Mouse (Mus musculus): ENCODE measurements around the gene Fthl17d. TPM values are rescaled to one million over a fixed set of nuclear protein-coding genes. Genes with fewer than 3 reads are reported as not detected.
"Not testable (repeated sequence)": the region's sequence is repeated elsewhere in the genome, so short reads cannot be mapped to it uniquely, and the experiment has no call there.

Gene Fthl17d
- polyA plus RNA-seq (2012; rRNA removed): not detected in 2 replicates

DNA sequence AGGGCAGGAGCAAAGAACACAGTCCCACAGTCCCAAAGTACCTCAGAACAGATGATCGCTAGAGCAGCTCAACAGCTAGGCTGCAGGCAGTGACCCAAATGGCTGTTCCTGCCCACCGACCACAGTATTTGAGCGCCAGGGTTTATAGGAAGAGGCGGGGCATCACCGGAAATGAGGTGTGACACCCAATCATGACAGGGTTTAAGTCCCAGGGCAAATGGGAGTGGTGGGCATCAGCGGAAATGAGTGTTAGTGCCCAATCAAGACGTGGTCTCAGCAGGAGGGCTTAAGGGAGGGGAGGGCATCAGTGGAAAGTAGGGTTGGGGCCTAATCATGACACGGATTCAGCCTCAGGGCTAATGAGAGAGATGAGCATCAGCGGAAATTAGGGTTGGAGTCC lies at the start of gene Fthl17d:
TSS of gene Fthl17d (minus strand) at position 101 of the 400 bp plus-strand sequence.
- not testable (repeated sequence) for DNase-seq (ENCODE audit: low read depth, low spot score)
- WGBS: no CpG with 5 or more reads among the region's 9 CpGs

DNA sequence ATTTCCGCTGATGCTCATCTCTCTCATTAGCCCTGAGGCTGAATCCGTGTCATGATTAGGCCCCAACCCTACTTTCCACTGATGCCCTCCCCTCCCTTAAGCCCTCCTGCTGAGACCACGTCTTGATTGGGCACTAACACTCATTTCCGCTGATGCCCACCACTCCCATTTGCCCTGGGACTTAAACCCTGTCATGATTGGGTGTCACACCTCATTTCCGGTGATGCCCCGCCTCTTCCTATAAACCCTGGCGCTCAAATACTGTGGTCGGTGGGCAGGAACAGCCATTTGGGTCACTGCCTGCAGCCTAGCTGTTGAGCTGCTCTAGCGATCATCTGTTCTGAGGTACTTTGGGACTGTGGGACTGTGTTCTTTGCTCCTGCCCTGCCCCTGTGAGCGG lies 46.6 kb upstream of the Fthl17d start, which contains the start of gene Fthl17e:
TSS of gene Fthl17e (plus strand) at position 301 of the 400 bp plus-strand sequence.
- WGBS: 75% methylated on average over 1 of the region's 10 CpGs
- DNase-seq (ENCODE audit: low read depth, low spot score): not testable (repeated sequence)

DNA sequence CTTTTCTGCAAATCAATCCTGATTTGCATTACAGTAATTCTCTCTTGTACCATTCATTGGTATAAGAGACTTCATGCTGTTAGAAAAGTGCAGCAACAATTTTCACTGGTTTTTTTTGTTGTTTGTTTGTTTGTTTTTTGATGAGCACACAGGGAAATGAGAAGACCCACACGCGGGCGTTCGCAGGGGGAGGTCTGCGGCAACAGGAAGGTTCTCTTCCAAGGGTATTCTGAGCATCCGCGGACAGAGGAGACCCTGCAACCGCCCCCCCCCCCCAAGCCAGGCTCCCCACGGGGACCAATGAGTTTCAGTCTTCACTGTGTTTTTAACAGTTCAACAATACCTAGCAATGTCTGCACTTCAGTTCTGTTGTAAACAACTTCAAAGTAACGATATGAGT lies 32.9 kb upstream of the Fthl17d start:
- WGBS: 57% methylated on average over 10 of the region's 10 CpGs
- no peak for DNase-seq (ENCODE audit: low read depth, low spot score)

DNA sequence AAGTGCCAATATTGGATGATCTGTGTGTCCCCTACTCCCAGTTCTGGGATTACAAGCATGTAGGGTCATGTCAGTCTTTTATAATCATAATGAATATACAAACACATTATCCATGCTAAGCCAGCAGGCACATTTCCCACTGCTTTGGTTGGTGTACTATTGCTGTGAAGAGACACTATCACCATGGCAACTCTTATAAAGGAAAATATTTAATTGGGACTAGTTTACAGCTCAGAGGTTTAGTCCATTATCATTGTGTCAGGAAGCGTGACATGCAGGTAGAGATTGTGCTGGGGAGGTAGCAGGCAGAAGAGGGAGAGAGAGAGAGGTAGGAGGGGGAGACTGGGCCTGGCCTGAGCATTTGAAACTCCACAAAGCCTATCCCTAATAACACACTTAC lies 29.5 kb upstream of the Fthl17d start:
- no peak for DNase-seq (ENCODE audit: low read depth, low spot score)
- 31% methylated on average over 1 of the region's 1 CpGs for WGBS

DNA sequence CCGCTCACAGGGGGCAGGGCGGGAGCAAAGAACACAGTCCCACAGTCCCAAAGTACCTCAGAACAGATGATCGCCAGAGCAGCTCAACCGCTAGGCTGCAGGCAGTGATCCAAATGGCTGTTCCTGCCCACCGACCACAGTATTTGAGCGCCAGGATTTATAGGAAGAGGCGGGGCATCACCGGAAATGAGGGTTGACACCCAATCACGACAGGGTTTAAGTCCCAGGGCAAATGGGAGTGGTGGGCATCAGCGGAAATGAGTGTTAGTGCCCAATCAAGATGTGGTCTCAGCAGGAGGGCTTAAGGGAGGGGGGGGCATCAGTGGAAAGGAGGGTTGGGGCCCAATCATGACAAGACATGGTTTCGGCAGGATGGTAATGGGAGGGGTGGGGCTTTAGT lies 10.1 kb downstream of the Fthl17d start, which contains the start of gene Fthl17c:
TSS of gene Fthl17c (minus strand) at position 101 of the 400 bp plus-strand sequence.
- no CpG with 5 or more reads among the region's 11 CpGs for WGBS
- not testable (repeated sequence) for DNase-seq (ENCODE audit: low read depth, low spot score)

DNA sequence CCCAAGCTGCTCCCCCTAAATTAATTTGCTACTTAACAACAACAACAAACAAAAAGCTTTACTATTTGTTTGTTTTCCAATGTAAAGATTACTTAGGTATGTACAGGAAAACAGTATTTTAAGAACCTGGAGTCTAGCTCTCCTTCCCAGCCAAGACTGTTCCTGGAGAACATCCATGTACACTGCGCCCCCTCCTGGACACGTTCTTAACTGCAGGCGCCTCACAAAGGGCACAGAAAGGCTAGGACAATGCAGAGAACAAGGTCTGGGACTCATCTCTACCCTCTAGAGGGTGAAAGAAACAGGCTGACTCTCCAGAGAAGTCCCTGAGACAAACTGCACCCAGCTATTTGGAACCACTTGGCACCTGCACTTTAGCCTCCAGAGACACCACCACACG lies 21.9 kb downstream of the Fthl17d start:
- DNase-seq (ENCODE audit: low read depth, low spot score): not testable (repeated sequence)

DNA sequence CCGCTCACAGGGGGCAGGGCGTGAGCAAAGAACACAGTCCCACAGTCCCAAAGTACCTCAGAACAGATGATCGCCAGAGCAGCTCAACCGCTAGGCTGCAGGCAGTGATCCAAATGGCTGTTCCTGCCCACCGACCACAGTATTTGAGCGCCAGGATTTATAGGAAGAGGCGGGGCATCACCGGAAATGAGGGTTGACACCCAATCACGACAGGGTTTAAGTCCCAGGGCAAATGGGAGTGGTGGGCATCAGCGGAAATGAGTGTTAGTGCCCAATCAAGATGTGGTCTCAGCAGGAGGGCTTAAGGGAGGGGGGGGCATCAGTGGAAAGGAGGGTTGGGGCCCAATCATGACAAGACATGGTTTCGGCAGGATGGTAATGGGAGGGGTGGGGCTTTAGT lies 23.7 kb downstream of the Fthl17d start, which contains the start of gene Fthl17b:
TSS of gene Fthl17b (minus strand) at position 101 of the 400 bp plus-strand sequence.
- 92% methylated on average over 4 of the region's 11 CpGs for WGBS
- not testable (repeated sequence) for DNase-seq (ENCODE audit: low read depth, low spot score)

More for the DNA sequence above, 21.9 kb downstream of the Fthl17d start:
- 44% methylated on average over 4 of the region's 4 CpGs for WGBS

DNA sequence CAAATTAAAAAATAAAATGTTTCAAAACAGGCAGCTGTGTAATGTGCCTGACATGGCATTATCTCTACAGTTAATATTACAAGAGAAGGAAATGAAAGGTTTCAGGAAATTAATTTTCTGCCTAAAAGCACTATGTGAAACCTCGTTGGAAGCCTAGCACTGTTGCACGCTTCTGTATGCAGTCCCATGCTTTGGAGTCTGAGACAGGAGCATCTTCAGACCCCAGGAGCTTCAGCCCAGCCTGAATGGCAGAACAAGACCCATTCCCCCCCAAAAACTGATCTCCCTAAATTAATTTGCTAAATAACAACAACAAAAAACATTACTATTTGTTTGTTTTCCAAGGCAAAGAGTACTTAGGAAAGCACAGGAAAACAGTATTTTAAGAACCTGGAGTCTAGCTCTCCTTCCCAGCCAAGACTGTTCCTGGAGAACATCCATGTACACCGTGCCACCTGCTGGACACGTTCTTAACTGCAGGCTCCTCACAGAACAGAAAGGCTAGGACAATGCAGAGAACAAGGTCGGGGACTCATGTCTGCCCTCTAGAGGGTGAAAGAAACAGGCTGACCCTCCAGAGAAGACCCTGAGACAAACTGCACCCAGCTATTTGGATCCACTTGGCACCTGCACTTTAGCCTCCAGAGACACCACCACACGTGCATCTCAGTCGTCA lies 38.3 kb downstream of the Fthl17d start:
- DNase-seq (ENCODE audit: low read depth, low spot score): peak; percentile 21
- WGBS: 17% methylated on average over 7 of the region's 7 CpGs

DNA sequence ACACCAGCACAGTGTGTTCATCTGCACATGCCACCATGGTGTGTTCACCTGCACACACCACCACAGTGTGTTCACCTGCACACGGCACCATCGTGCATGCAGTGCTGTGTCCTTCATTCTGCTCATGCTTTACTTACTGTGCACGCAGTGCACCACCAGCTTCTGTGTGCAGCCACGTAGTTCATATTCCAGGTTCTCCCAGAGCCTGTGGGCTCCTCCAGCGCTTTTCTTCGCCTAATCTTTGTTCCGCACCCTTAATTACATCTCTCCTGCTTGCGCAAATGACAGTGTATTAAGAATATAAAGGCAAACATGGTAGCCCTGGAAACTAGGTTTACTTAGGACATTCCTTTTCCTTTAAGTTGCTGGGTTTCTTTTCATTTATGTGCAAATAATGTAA lies 42.5 kb downstream of the Fthl17d start:
- no peak for DNase-seq (ENCODE audit: low read depth, low spot score)
- WGBS: 59% methylated on average over 8 of the region's 8 CpGs

Other genes starting within 250 kb of the Fthl17d start
- gene Ssx9, start 238.3 kb downstream of the Fthl17d start, polyA plus RNA-seq (2012; rRNA removed): not detected in 2 replicates
- not detected in 2 replicates for gene Ssxb5, start 183.1 kb downstream of the Fthl17d start, polyA plus RNA-seq (2012; rRNA removed)
- gene Gm6592, start 142.8 kb downstream of the Fthl17d start, polyA plus RNA-seq (2012; rRNA removed): not detected in 2 replicates
- not detected in 2 replicates for gene Gm5751, start 112.5 kb downstream of the Fthl17d start, polyA plus RNA-seq (2012; rRNA removed)
- 0.36 and 0.47 TPM in 2 replicates for gene B630019K06Rik, start 94.4 kb downstream of the Fthl17d start, polyA plus RNA-seq (2012; rRNA removed)
- gene Fthl17b, start 23.8 kb downstream of the Fthl17d start, polyA plus RNA-seq (2012; rRNA removed): not detected in 2 replicates
- not detected in 2 replicates for gene Fthl17c, start 10.2 kb downstream of the Fthl17d start, polyA plus RNA-seq (2012; rRNA removed)
- gene Fthl17e, start 46.7 kb upstream of the Fthl17d start, polyA plus RNA-seq (2012; rRNA removed): not detected in 2 replicates
- not detected in 2 replicates for gene Fthl17f, start 76.3 kb upstream of the Fthl17d start, polyA plus RNA-seq (2012; rRNA removed)
- gene 4930402K13Rik, start 117.8 kb upstream of the Fthl17d start, polyA plus RNA-seq (2012; rRNA removed): not detected in 2 replicates
- gene Lancl3, start 213.1 kb upstream of the Fthl17d start, polyA plus RNA-seq (2012; rRNA removed): 0.10 and 0.15 TPM in 2 replicates

All from large intestine, adult 2 months (tissue).